Mouse (Mus musculus) forebrain, embryonic 11.5 days (tissue): ENCODE measurements around the gene Wdr86. TPM values are rescaled to one million over a fixed set of nuclear protein-coding genes. Genes with fewer than 3 reads are reported as not detected.

Experiments
- ATAC-seq: fragments of 200-750 bp; cut with Nextera tagmentation; replicated peaks from 2 replicates; pipeline ENCODE4 v1.8.0; 2017; ENCODE audit warnings: moderate TSS enrichment; ENCODE audit not compliant: low FRiP score
- DNase-seq: peaks from one replicate; pipeline ENCODE4 v3.0.0-alpha.2; 2017; ENCODE audit warnings: low spot score
- H3K27ac ChIP-seq: fragments of 300-500 bp; sonication (generic); 2 replicates; pipeline ENCODE4 v1.5.1; 2014; ENCODE audit warnings: low read depth, low read length
- H3K27me3 ChIP-seq: fragments of 300-500 bp; sonication (generic); 2 replicates; pipeline ENCODE4 v1.6.1; 2014; ENCODE audit warnings: mild to moderate bottlenecking, low read length, mixed read lengths; ENCODE audit not compliant: control insufficient read depth, insufficient read depth
- H3K36me3 ChIP-seq: fragments of 300-500 bp; sonication (generic); 2 replicates; pipeline ENCODE4 v1.6.1; 2014; ENCODE audit warnings: mild to moderate bottlenecking, low read length, moderate library complexity, mixed read lengths; ENCODE audit not compliant: control insufficient read depth, insufficient read depth
- H3K4me1 ChIP-seq: fragments of 300-500 bp; sonication (generic); replicated peaks from 2 replicates; pipeline ENCODE4 v1.6.1; 2014; ENCODE audit warnings: low read length, mixed read lengths; ENCODE audit not compliant: control insufficient read depth, insufficient read depth
- H3K4me2 ChIP-seq: fragments of 300-500 bp; sonication (generic); 2 replicates; pipeline ENCODE4 v1.6.1; 2014; ENCODE audit warnings: low read depth, mild to moderate bottlenecking, low read length, moderate library complexity, mixed read lengths; ENCODE audit not compliant: severe bottlenecking
- H3K4me3 ChIP-seq: fragments of 300-500 bp; sonication (generic); 2 replicates; pipeline ENCODE4 v1.5.1; 2014; ENCODE audit warnings: low read depth, low read length
- H3K9ac ChIP-seq: fragments of 300-500 bp; sonication (generic); 2 replicates; pipeline ENCODE4 v1.6.1; 2014; ENCODE audit warnings: low read length
- H3K9me3 ChIP-seq: fragments of 300-500 bp; sonication (generic); 2 replicates; pipeline ENCODE4 v1.6.1; 2016; ENCODE audit warnings: low read length, mixed read lengths; ENCODE audit not compliant: control insufficient read depth
- WGBS: fragments of 180-500 bp; shearing (Covaris S2); extraction: QIAGEN DNeasy Blood & Tissue Kit; methylation state at CpG from one replicate; pipeline ENCODE4 v1.1.7; 2014; 5-methylcytosine and 5-hydroxymethylcytosine counted together
- polyA plus RNA-seq: library from polyadenylated mRNA; unstranded; fragments of >200 nt; fragmentation: Nextera tagmentation; extraction: Ambion mirVana; gene quantifications from 2 replicates; pipeline ENCODE4 v1.2.1, GENCODE M21; 2014

The Wdr86 gene
- polyA plus RNA-seq, 1 experiment from 2014 or later, result 13.6 TPM

DNA sequence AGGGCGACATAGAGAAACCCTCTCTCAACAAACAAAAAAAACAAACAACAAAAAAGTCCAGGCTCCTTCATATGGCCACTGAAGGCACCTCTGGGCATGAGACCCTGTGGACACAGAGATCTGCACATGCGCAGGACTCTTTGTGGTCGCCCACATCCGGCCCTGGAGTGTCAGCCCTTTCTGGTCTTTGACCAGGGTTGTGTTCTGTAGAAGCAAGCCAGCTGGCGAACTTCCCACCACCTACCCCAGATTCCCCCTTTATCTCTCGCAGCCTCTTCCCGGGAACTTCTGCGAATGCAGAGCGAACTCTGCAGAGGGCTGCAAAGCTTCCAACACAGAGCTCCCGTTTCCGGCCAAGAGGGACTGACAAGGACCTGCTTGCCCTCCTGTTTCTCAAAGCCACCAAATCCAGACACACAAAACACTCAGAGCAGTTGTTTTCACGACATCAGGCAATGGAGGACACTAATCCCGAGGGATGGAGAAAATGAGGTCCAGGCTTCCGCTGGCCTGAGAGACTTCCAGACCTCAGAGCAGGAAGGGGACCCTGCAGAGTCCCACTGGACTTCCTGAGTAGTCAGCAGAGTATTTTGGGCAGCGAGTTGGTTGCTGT lies 8.7 kb upstream of the Wdr86 start:
- no peak for DNase-seq
- Histone ChIP-seq H3K36me3 (no peaks in the 10 kb centered on the region), H3K27me3 (no peaks in the 10 kb centered on the region), H3K27ac (no peak overlapping the region), H3K9me3 (no peaks in the 10 kb centered on the region), H3K4me3 (no peak overlapping the region), H3K4me1 (no peaks in the 10 kb centered on the region), H3K9ac (no peak overlapping the region), H3K4me2 (no peak overlapping the region)
- ATAC-seq, result no peak
- 69% methylated on average over 15 of the region's 15 CpGs for WGBS

DNA sequence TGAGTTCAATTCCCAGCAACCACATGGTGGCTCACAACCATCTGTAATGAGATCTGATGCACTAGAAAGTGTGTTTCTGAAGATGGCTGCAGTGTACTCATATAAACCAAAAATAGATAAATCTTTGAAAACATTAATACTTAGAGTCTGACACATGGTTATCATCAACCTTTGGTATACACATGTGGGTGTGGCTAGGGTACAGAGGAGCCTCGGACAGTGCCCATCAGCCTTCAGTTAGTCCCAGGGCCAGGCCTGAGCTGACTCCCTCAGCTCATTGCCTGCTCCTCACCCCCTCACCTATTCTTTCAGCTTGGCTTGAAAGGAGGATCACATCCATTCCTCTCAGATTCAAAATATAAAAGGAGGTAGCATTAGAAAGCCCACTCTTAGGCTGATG lies 8.0 kb upstream of the Wdr86 start:
- no peaks in the 10 kb centered on the region for H3K9me3 ChIP-seq
- DNase-seq, result no peak
- no peaks in the 10 kb centered on the region; the same call in 1 of the 2 replicates for H3K4me1 ChIP-seq
- H3K27ac ChIP-seq, result no peak overlapping the region
- H3K4me3 ChIP-seq, result no peak overlapping the region
- no peaks in the 10 kb centered on the region for H3K27me3 ChIP-seq
- 74% methylated on average over 1 of the region's 1 CpGs for WGBS
- H3K9ac ChIP-seq, result no peak overlapping the region
- no peaks in the 10 kb centered on the region for H3K36me3 ChIP-seq
- H3K4me2 ChIP-seq, result no peak overlapping the region
- ATAC-seq, result no peak

GRCm38 (mm10) chr5:24737595-24737994 lies 7.1 kb upstream of the Wdr86 start:
- H3K9me3 ChIP-seq, result no peaks in the 10 kb centered on the region
- no peak overlapping the region for H3K27ac ChIP-seq
- H3K36me3 ChIP-seq, result no peaks in the 10 kb centered on the region
- no peaks in the 10 kb centered on the region; the same call in 1 of the 2 replicates for H3K4me1 ChIP-seq
- 94% methylated on average over 10 of the region's 10 CpGs for WGBS
- no peaks in the 10 kb centered on the region for H3K27me3 ChIP-seq
- no peak overlapping the region for H3K4me2 ChIP-seq
- ATAC-seq (no peak), DNase-seq (no peak)
- no peak overlapping the region for H3K9ac ChIP-seq
- H3K4me3 ChIP-seq, result no peak overlapping the region

- ATAC-seq, result no peak
- no peak overlapping the region for H3K27ac ChIP-seq
- no peak for DNase-seq
Observed at GRCm38 (mm10) chr5:24733771-24734426, 3.4 kb upstream of the Wdr86 start.

GRCm38 (mm10) chr5:24733134-24733533 lies 2.6 kb upstream of the Wdr86 start:
- H3K4me2 ChIP-seq, result no peak overlapping the region
- peaks cover 20% of the 10 kb centered on the region for H3K27me3 ChIP-seq
- WGBS, result 3% methylated on average over 8 of the region's 8 CpGs
- no peaks in the 10 kb centered on the region for H3K36me3 ChIP-seq
- H3K9me3 ChIP-seq, result no peaks in the 10 kb centered on the region
- no peak overlapping the region for H3K9ac ChIP-seq
- peaks cover 12% of the 10 kb centered on the region for H3K4me1 ChIP-seq
- ATAC-seq, result peak; percentile 65
- H3K27ac ChIP-seq, result no peak overlapping the region
- H3K4me3 ChIP-seq, result no peak overlapping the region
- peak; percentile 82 for DNase-seq

More at GRCm38 (mm10) chr5:24733771-24734426, 3.4 kb upstream of the Wdr86 start:
- Histone ChIP-seq H3K27me3 (peaks cover 20% of the 10 kb centered on the region), H3K9ac (no peak overlapping the region), H3K4me1 (peaks cover 12% of the 10 kb centered on the region), H3K4me2 (no peak overlapping the region), H3K4me3 (no peak overlapping the region), H3K9me3 (no peaks in the 10 kb centered on the region), H3K36me3 (no peaks in the 10 kb centered on the region)
- WGBS, result 62% methylated on average over 7 of the region's 7 CpGs

DNA sequence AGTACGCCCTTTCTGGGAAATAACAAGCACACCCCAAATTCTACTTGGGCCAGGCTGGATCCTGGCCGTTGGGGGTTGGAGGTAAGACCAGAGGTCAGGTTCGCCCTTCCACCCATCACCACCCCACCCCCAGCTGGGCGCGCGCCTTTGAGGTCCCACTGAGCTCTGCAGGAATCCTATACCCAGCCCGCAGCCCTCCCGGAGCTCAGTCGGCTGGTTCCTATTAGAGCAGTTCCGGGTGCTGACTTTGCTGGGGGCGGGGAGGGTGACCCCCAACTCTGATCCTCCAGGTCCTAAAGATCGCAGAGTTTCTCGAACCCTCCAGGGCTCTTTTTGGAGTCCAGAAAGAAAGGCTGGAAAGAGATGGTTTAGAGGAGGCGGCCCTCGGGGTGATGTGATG lies 459 bp upstream of the Wdr86 start:
- Histone ChIP-seq H3K4me3 (peak overlapping the region; percentile 39), H3K36me3 (no peaks in the 10 kb centered on the region), H3K27ac (no peak overlapping the region), H3K4me1 (peaks cover 12% of the 10 kb centered on the region), H3K9ac (peak overlapping the region; percentile 55; the same call in 1 of the 2 replicates), H3K4me2 (peak overlapping the region; percentile 66), H3K27me3 (peaks cover 20% of the 10 kb centered on the region), H3K9me3 (no peaks in the 10 kb centered on the region)
- 1% methylated on average over 15 of the region's 15 CpGs for WGBS
- DNase-seq (no peak), ATAC-seq (no peak)

DNA sequence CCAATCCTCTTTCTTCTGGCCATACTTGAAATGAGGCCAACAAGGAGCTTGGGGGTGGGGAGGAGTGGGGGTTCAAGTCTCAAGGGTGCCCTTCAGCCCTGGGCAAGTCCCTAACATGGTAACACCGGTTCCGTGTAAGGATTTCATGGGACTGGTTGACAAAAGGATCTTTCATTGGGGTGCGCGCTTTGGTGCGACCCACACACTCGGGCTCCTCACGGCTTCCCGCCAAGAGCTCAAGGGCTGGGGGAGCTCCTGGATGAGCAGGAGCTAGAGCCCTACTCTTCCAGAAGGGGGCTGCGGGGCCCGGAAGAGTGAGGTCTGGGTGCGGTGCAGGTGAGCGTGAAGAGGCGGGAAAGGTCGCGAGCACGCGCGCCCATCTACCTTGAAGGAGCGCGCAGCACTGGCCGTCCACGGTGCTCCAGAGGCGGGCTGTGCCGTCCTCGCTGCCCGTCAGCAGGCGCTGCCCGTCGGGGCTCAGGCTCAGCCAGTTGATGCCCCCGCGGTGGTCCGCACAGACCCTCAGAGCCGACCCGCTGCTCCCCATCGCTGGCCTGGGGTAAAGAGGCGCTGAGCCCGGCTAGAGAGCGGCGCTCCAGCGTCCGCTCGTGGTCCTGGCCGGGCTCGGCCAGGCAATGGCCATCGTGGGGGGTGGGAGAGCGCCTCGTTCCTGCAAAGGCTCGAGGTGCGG lies 585 bp downstream of the Wdr86 start:
- DNase-seq (no peak), ATAC-seq (0 out of 2 replicates have a peak, but pooled peaks have one; percentile 3)
- peak overlapping the region; percentile 39 for H3K4me3 ChIP-seq
- 1% methylated on average over 49 of the region's 49 CpGs for WGBS
- peak overlapping the region; percentile 66 for H3K4me2 ChIP-seq
- peaks cover 12% of the 10 kb centered on the region for H3K4me1 ChIP-seq
- H3K27ac ChIP-seq, result no peak overlapping the region
- peaks cover 20% of the 10 kb centered on the region for H3K27me3 ChIP-seq
- no peaks in the 10 kb centered on the region for H3K9me3 ChIP-seq
- H3K9ac ChIP-seq, result peak overlapping the region; percentile 55
- H3K36me3 ChIP-seq, result no peaks in the 10 kb centered on the region

- DNase-seq (no peak), ATAC-seq (no peak)
- no peaks in the 10 kb centered on the region for H3K36me3 ChIP-seq
Observed at GRCm38 (mm10) chr5:24726901-24727836, 3.4 kb downstream of the Wdr86 start.

More at GRCm38 (mm10) chr5:24726901-24727836, 3.4 kb downstream of the Wdr86 start:
- Histone ChIP-seq H3K27ac (no peak overlapping the region), H3K9me3 (no peaks in the 10 kb centered on the region), H3K4me1 (peaks cover 13% of the 10 kb centered on the region), H3K27me3 (peaks cover 20% of the 10 kb centered on the region), H3K4me3 (no peak overlapping the region), H3K9ac (no peak overlapping the region), H3K4me2 (no peak overlapping the region)
- WGBS, result 74% methylated on average over 12 of the region's 12 CpGs
